Mouse (Mus musculus) embryonic fibroblast, embryonic 13.5 days (primary cell): ENCODE results near the gene Lcp1. TPM values are rescaled to one million over a fixed set of nuclear protein-coding genes. Genes with fewer than 3 reads are reported as not detected.
A peak's percentile ranks its signal among the peaks of the same experiment; 100 is the strongest.

Source experiments
- H3K27ac ChIP-seq: 2 replicates; pipeline ENCODE4 v1.5.1; 2012; ENCODE audit warnings: low read length, control low read depth, inconsistent platforms; ENCODE audit not compliant: insufficient read depth
- H3K4me1 ChIP-seq: 2 replicates; pipeline ENCODE4 v1.6.1; 2011; ENCODE audit warnings: low read length; ENCODE audit not compliant: control insufficient read depth, insufficient read depth
- H3K4me3 ChIP-seq: 2 replicates; pipeline ENCODE4 v1.5.1; 2011; ENCODE audit warnings: mild to moderate bottlenecking, control low read depth, low read length; ENCODE audit not compliant: insufficient read depth
- CTCF ChIP-seq: IDR thresholded peaks from 2 replicates; pipeline ENCODE4 v1.5.1; 2011; ENCODE audit warnings: mild to moderate bottlenecking, control low read depth, low read length, moderate library complexity, borderline replicate concordance; ENCODE audit not compliant: insufficient read depth
- POLR2A ChIP-seq: IDR thresholded peaks from 2 replicates; pipeline ENCODE4 v1.6.1; 2011; ENCODE audit warnings: low read depth, mild to moderate bottlenecking, control low read depth, low read length, moderate library complexity
- polyA plus RNA-seq: library from polyadenylated mRNA; stranded (reverse); fragments of >200 nt; gene quantifications from 2 replicates; pipeline ENCODE4 v1.2.4, GENCODE M21; 2011; ENCODE audit warnings: low read depth; ENCODE audit not compliant: missing spikeins, insufficient read length

Lcp1 gene
- polyA plus RNA-seq, 1 experiment = 8.6 TPM

- Histone ChIP-seq H3K4me1 (no peaks in the 10 kb centered on the region), H3K4me3 (no peak overlapping the region), H3K27ac (no peak overlapping the region)
- no peak for TF ChIP-seq CTCF
- no peak for TF ChIP-seq POLR2A
Measured at GRCm38 (mm10) chr14:75246024-75247000, 115.4 kb downstream of the Lcp1 start.

- Histone ChIP-seq H3K27ac (no peak overlapping the region), H3K4me1 (no peaks in the 10 kb centered on the region), H3K4me3 (no peak overlapping the region)
- no peak for TF ChIP-seq POLR2A
- no peak for TF ChIP-seq CTCF
Measured at GRCm38 (mm10) chr14:75250432-75250831, 119.5 kb downstream of the Lcp1 start.

- TF ChIP-seq CTCF = peak; percentile 49; the same call in 1 of the 2 replicates
- no peak for TF ChIP-seq POLR2A
- H3K4me1 ChIP-seq = no peaks in the 10 kb centered on the region
- H3K4me3 ChIP-seq = no peak overlapping the region
- H3K27ac ChIP-seq = no peak overlapping the region
Measured at GRCm38 (mm10) chr14:75256521-75256920, 125.6 kb downstream of the Lcp1 start.

- TF ChIP-seq POLR2A (no peak), CTCF (no peak)
- no peak overlapping the region for H3K4me3 ChIP-seq
- no peaks in the 10 kb centered on the region for H3K4me1 ChIP-seq
- no peak overlapping the region for H3K27ac ChIP-seq
Measured at GRCm38 (mm10) chr14:75269531-75269930, 138.6 kb downstream of the Lcp1 start.

- Histone ChIP-seq H3K4me3 (no peak overlapping the region), H3K27ac (no peak overlapping the region), H3K4me1 (no peaks in the 10 kb centered on the region)
- TF ChIP-seq POLR2A (no peak), CTCF (no peak)
Measured at GRCm38 (mm10) chr14:75279716-75280115, 148.8 kb downstream of the Lcp1 start.

- Histone ChIP-seq H3K4me1 (no peaks in the 10 kb centered on the region), H3K27ac (no peak overlapping the region), H3K4me3 (no peak overlapping the region)
- TF ChIP-seq POLR2A (no peak), CTCF (no peak)
Measured at GRCm38 (mm10) chr14:75280406-75280805, 149.5 kb downstream of the Lcp1 start.

Other genes with a start within 250 kb of the Lcp1 start
- 13.3 and 13.4 TPM in 2 replicates for gene Lrch1, start 183.2 kb upstream of the Lcp1 start, polyA plus RNA-seq
- gene Rubcnl, start 115.1 kb upstream of the Lcp1 start, polyA plus RNA-seq = 0.54 and 0.58 TPM in 2 replicates
- not detected in 2 replicates for gene Lrrc63, start 220 bp upstream of the Lcp1 start, polyA plus RNA-seq
- not detected in 2 replicates for gene Cpb2, start 111.2 kb downstream of the Lcp1 start, polyA plus RNA-seq
- gene Zc3h13, start 153.3 kb downstream of the Lcp1 start, polyA plus RNA-seq = 24.0 and 24.9 TPM in 2 replicates